Mouse (Mus musculus) Muller cell, postnatal 12 days (primary cell): ENCODE measurements around the gene 1700086D15Rik.

ENCODE experiments used
- DNase-seq: peaks from one replicate; pipeline ENCODE4 v3.0.0-alpha.2; 2015; ENCODE audit errors: inconsistent ontology term

1700086D15Rik gene

GRCm38 (mm10) chr11:65135251-65135739 lies 24.4 kb downstream of the 1700086D15Rik start:
- DNase-seq, result no peak

DNA sequence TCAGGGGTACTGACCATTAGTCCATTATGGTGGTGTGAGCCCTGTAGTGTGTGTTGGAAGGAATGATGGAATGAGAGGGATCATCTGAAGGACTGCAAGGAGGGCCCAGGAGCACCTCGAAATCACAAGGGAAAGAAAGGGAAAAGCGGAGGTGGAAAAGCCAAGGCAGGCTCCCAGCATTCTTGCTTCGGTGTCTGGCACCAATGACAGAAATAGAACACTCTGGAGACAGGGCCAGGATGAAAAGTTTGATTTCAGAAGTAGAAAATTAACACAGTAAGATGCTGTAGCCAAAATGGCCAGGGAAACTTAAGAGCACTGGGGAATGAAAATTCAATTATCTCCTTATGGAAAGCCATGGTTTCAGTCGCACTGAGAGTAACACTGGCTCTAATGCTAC lies 26.0 kb downstream of the 1700086D15Rik start:
- DNase-seq, result no peak

- no peak for DNase-seq
Measured at GRCm38 (mm10) chr11:65129110-65129509, 30.6 kb downstream of the 1700086D15Rik start.

- no peak for DNase-seq
Measured at GRCm38 (mm10) chr11:65128666-65129065, 31.0 kb downstream of the 1700086D15Rik start.

DNA sequence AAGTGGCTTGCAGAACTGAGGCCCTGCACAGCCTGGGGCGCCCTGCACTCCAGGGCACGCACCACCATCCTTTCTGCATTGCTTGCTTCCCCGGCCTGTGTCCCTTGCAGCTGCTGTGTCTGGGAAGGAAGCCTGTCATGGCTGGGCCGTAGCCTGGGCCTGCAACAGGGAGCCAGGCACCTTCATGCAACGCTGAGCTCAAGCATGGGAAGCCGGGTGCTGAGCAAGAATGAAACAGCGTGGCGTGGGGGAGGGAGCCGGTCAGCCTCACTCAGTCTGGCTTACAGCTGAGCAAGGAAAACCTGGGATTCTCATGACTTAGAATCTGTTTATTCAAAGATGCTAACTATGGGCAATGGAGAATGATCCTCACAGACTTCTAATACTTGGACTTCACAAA lies 33.1 kb downstream of the 1700086D15Rik start:
- peak; percentile 29 for DNase-seq

- DNase-seq, result peak; percentile 93
Measured at GRCm38 (mm10) chr11:65124913-65125418, 34.7 kb downstream of the 1700086D15Rik start.

DNA sequence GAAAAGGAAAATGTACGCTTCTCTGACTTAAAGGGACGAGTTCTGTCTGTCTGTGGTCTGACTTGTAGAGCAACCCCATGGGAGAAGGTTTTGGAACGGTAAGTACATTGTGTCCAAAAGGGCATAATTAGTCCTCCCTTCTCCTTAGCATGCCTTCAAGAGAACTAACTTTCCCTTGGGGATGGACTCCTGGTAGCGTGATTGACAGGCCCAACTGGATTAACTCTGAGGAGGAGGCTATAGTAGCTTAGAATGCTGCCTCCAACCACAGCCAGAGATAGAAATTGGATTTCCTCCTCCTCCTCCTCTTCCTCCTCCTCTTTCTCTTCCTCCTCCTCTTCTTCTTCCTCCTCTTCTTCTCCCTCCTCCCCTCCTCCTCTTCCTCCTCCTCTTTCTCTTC lies 39.4 kb downstream of the 1700086D15Rik start:
- no peak for DNase-seq

DNA sequence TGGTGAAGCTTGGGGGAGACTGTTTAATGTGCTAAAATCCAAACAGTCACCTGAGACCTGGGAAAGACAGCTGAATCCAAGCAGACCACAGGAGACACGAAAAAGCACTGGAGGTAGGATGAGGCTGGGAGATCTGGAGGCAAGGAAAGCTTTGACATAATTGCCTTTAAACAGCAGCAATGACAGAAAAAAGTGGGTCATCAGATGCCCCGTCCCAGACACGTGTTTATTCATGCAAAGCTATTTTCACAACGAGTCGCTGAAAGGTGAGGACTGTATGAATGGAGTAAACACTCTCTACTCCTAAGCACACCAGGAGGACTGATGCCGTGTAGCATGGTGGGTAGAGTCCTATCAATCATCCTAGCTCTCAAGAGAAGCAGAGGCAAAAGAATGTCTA lies 43.9 kb downstream of the 1700086D15Rik start:
- no peak for DNase-seq

DNA sequence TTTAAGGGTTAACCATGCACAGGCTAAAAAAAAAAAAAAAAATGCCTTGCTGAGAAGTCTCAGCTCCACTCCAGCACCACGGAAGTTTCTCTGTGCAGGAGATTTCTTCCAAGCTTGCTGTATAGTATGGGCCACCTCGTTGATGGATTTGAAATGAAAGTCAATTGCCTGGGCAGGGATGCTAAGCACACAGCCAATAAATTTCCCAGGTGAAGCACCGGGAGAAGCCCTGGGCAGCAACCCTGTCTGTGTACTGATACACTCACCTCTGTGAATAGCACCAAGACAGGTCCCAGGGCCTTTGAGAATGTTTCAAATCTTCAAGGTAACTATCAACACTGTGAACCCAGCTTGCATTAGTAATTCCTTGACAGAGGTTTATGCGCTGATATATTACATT lies 47.6 kb downstream of the 1700086D15Rik start:
- no peak for DNase-seq

GRCm38 (mm10) chr11:65111651-65112050 lies 48.0 kb downstream of the 1700086D15Rik start:
- no peak for DNase-seq

- no peak for DNase-seq
Measured at GRCm38 (mm10) chr11:65110058-65110457, 49.6 kb downstream of the 1700086D15Rik start.

- peak; percentile 26 for DNase-seq
Measured at GRCm38 (mm10) chr11:65107734-65108171, 51.9 kb downstream of the 1700086D15Rik start.

DNA sequence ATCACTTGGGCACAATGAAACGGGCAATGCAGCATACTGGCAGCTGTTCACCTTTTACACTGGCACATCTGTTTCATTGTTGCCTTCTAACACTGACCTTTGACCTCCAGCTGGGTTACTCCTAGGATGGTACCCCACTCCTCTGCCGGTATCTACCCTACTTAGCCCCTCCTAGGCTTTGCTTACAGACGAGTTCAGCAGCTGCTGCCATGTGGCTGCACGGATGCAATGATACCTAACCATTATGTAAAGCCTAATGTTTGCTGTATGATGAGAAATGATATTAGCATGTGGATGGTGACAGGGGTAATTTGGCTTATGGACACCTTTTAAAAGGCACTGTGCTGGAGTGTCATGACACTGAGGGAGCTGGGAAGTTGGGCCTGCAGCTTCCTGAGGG lies 52.5 kb downstream of the 1700086D15Rik start:
- no peak for DNase-seq

GRCm38 (mm10) chr11:65104076-65104475 lies 55.6 kb downstream of the 1700086D15Rik start:
- DNase-seq, result no peak
